Mouse (Mus musculus): ENCODE data around the gene Coro2a. TPM values are rescaled to one million over a fixed set of nuclear protein-coding genes. Genes with fewer than 3 reads are reported as not detected.

Coro2a gene
- polyA plus RNA-seq, 1 experiment from 2014 or later: 14.4 TPM

DNA sequence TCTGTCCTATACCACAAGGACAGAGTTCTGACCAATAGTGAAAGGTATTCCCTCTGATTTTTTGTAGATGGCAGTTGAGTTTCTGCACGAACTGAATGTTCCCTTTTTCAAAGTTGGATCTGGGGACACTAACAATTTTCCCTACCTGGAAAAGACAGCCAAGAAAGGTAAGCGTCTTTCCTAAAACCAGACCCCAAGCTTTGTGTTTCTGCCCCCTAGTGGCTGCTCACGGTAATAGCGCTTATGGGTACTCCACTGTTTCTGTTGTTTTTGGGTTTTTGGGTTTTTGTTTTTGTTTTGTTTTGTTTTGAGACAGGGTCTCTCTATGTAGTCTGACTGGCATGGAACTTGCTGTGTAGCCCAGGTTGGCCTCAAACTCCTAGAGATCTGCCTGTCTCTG, 103.0 kb downstream of the Coro2a start:
- no peak for ATAC-seq (ENCODE audit: low read depth)
- 12% methylated on average over 4 of the region's 4 CpGs for WGBS
- H3K27me3 ChIP-seq: no peaks in the 10 kb centered on the region
- H3K36me3 ChIP-seq: peaks cover 62% of the 10 kb centered on the region
- no peaks in the 10 kb centered on the region for H3K9me3 ChIP-seq
- H3K9ac ChIP-seq: no peak overlapping the region
- H3K4me2 ChIP-seq: no peak overlapping the region
- H3K27ac ChIP-seq (replicated peaks): no peak overlapping the region
- no peaks in the 10 kb centered on the region for H3K4me1 ChIP-seq (replicated peaks)
- H3K4me3 ChIP-seq: no peak overlapping the region

DNA sequence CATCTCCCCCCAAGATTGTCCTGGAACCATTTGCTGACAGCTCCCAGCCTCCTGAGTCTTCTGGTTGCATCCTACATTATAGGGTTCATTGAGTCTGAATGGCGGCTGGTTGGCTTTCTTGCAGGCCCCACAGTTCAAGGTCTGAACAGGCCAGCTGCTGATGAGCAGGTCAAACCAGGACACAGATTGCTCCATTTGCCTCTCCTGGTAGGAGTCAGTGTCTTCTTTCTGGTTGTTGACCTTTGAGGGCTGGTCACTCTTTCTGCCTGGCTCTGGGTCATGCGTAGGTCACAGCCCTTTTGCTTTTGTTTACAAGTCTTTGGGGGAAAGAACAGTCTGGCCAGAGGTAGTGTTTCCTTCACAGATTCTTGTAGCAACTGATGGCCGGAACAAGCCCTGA, 103.5 kb downstream of the Coro2a start:
- Histone ChIP-seq H3K9me3 (no peaks in the 10 kb centered on the region), H3K4me2 (no peak overlapping the region), H3K27me3 (no peaks in the 10 kb centered on the region), H3K4me1 (replicated peaks) (no peaks in the 10 kb centered on the region), H3K27ac (replicated peaks) (no peak overlapping the region), H3K36me3 (peaks cover 66% of the 10 kb centered on the region), H3K9ac (no peak overlapping the region), H3K4me3 (no peak overlapping the region)
- no peak for ATAC-seq (ENCODE audit: low read depth)
- WGBS: 45% methylated on average over 3 of the region's 3 CpGs

DNA sequence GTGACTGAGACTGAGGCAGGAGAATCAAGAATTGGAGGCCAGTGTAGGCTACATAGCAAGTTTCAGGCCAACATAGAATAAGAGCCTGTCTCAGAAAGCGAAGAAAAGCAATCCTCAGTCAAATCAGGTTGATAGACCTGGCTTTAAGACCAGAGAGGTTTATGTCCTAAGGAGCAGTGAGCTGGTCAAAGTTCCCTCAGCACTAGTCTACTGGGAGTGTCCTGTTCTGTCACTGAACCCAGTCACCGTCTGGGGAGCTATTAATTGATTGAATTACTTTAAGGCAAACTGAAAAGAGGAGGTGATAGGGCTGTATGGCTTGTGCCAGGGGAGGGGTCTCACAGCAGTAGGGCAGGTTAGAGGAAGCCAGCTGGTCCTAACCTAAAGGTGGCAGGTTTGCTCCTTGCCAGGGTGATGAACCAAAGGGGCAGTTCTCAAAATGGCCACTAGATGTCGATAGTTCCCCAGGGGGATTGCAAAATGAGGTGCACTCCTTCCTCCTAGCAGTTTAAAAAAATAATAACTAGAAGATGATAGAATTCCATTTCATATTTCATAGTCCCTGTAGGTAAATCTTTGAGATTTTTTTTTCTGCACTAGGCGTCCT, 104.6 kb downstream of the Coro2a start:
- no peak for ATAC-seq (ENCODE audit: low read depth)
- WGBS: 43% methylated on average over 4 of the region's 4 CpGs
- Histone ChIP-seq H3K9me3 (no peaks in the 10 kb centered on the region), H3K4me1 (replicated peaks) (no peaks in the 10 kb centered on the region), H3K4me2 (no peak overlapping the region), H3K9ac (no peak overlapping the region), H3K36me3 (peaks cover 72% of the 10 kb centered on the region), H3K27me3 (no peaks in the 10 kb centered on the region), H3K27ac (replicated peaks) (no peak overlapping the region), H3K4me3 (no peak overlapping the region)

DNA sequence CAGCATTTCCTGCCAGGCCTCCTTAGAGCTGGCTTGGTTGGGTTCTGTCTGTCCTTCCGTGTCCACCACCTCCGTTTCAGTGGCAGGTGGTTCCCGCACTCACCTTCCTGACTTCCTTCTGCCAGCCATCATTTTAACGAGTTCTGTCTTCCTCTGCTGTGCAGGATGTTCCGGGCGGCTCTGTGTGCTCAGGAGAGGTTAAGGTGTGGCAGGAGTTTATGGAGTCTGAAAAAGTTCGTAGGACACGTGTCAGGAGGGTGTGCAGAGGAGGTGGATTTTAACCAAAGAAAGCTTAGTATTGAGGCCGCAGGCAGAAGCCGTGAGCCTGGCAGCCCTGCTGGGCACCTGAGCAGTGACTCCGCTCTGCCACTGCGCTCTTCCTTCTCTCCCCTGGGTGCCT, 106.5 kb downstream of the Coro2a start:
- Histone ChIP-seq H3K36me3 (peaks cover 58% of the 10 kb centered on the region), H3K9me3 (no peaks in the 10 kb centered on the region), H3K27ac (replicated peaks) (no peak overlapping the region), H3K9ac (no peak overlapping the region), H3K27me3 (no peaks in the 10 kb centered on the region), H3K4me1 (replicated peaks) (peaks cover 4% of the 10 kb centered on the region; the same call in 1 of the 2 replicates), H3K4me3 (no peak overlapping the region), H3K4me2 (no peak overlapping the region)
- no peak for ATAC-seq (ENCODE audit: low read depth)
- 89% methylated on average over 12 of the region's 12 CpGs for WGBS

DNA sequence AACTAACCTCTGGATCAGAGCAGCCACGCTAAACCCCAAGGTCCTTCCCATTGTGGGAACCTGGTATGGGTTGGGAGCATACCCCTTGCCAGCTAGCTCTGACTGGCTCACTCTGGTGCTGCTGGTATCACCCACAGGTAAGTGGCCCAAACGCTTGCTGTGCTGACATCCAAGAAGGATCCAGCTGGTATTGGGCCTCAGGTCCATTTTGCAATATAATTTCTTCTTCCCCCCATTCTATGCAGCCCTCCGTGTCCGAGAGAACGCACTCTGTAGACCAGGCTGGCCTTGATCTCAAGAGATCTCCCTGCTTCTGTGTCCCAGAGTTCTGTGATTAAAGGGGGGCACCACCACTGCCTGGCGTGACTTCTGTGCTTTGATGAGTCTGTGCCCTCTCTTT, 108.9 kb downstream of the Coro2a start:
- Histone ChIP-seq H3K4me3 (no peak overlapping the region), H3K27ac (replicated peaks) (no peak overlapping the region), H3K36me3 (peaks cover 45% of the 10 kb centered on the region), H3K4me2 (no peak overlapping the region), H3K4me1 (replicated peaks) (peaks cover 15% of the 10 kb centered on the region), H3K9me3 (no peaks in the 10 kb centered on the region), H3K9ac (no peak overlapping the region), H3K27me3 (no peaks in the 10 kb centered on the region)
- ATAC-seq (ENCODE audit: low read depth): no peak
- 94% methylated on average over 6 of the region's 6 CpGs for WGBS

DNA sequence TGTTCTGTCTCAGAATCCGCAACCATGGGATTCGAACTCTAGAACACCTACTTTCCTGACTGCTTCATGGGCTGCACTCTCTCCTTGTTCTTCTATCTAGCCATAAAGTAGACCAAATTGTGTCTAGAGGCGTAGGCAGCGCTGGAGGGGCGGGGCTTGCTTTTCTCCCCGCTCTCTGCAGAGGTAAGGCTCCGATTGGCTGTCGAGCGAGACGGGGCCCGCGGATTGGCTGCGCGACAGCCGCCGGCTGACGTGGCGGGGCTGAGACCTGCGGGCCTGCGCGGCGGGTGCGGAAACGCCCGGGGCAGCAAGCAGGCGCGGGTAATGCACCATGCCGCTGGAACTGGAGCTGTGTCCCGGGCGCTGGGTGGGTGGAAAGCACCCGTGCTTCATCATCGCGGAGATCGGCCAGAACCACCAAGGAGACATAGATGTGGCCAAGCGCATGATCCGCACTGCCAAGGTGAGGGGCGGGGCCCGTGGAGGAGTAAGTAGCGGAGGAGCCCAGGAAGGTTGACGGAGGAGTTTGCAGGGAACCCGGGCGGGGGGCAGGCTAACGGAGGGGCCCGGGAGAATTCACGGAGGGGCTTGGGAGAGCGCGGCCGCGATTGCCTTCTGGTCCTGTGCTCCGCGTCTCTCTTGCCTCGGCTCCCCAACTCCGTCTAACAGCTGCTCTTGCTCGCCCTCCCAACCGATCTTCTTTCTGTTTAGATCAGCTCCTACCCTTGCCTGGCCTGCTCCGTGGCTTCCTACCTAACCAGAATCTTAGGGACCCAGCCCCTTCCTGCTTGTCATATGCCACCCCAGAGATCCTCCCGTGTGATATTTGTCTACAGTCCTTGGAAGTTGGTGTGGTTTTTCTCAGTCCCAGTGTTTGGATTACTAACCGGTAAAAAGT, 112.7 kb downstream of the Coro2a start, which contains the start of gene Nans:
TSS of gene Nans (plus strand) at position 221 of the 898 bp plus-strand sequence.
- Histone ChIP-seq H3K4me1 (replicated peaks) (peaks cover 15% of the 10 kb centered on the region), H3K27me3 (no peaks in the 10 kb centered on the region), H3K9ac (peak within 1 kb of the TSS; percentile 80), H3K4me2 (peak within 1 kb of the TSS; percentile 72), H3K27ac (replicated peaks) (peak within 1 kb of the TSS; percentile 70), H3K4me3 (peak within 1 kb of the TSS; percentile 74), H3K36me3 (peaks cover 19% of the 10 kb centered on the region), H3K9me3 (no peaks in the 10 kb centered on the region)
- under 1% methylated on average over 58 of the region's 58 CpGs for whole genome bisulfite sequencing
- ATAC-seq (ENCODE audit: low read depth): peak; percentile 99

DNA sequence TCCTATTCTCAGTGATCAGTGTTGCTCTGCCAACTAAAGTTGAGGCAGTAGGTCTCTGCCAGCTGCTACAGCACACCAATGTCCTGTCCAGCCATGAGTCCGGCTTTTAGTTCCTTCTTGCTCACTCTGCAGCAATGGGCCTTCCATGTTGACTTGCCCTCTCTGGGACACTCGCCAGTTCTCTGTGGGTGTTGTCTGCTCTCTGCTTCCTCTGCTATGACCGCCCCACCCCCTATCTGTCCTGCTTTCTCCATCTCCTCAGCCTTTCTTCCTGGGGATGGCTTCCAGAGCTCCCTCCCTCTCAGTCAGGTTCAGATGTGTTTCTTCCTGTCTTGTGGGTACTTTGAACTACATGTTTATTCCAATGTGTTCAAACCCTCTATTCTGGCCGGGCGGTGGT, 114.7 kb downstream of the Coro2a start:
- H3K4me1 ChIP-seq (replicated peaks): peaks cover 15% of the 10 kb centered on the region
- H3K27ac ChIP-seq (replicated peaks): no peak overlapping the region
- no peaks in the 10 kb centered on the region for H3K27me3 ChIP-seq
- no peaks in the 10 kb centered on the region for H3K9me3 ChIP-seq
- no peak overlapping the region for H3K4me2 ChIP-seq
- no peak overlapping the region for H3K4me3 ChIP-seq
- H3K9ac ChIP-seq: no peak overlapping the region
- no peaks in the 10 kb centered on the region for H3K36me3 ChIP-seq
- ATAC-seq (ENCODE audit: low read depth): no peak
- 89% methylated on average over 5 of the region's 5 CpGs for WGBS

Other genes starting within 250 kb of the Coro2a start
- 8.2 and 11.0 TPM in 2 replicates for gene Trmo, start 212.8 kb downstream of the Coro2a start, polyA plus RNA-seq (2015; fragmentation: Nextera tagmentation; extraction: Ambion mirVana)
- 0.37 and 0.60 TPM in 2 replicates for gene Hemgn, start 188.7 kb downstream of the Coro2a start, polyA plus RNA-seq (2015; fragmentation: Nextera tagmentation; extraction: Ambion mirVana)
- 89.8 and 95.5 TPM in 2 replicates for gene Anp32b, start 151.3 kb downstream of the Coro2a start, polyA plus RNA-seq (2015; fragmentation: Nextera tagmentation; extraction: Ambion mirVana)
- 70.4 and 72.2 TPM in 2 replicates for gene Nans, start 113.0 kb downstream of the Coro2a start, polyA plus RNA-seq (2015; fragmentation: Nextera tagmentation; extraction: Ambion mirVana)
- gene Trim14, start 66.1 kb downstream of the Coro2a start, polyA plus RNA-seq (2015; fragmentation: Nextera tagmentation; extraction: Ambion mirVana): 0.95 and 2.1 TPM in 2 replicates
- 0.57 and 0.59 TPM in 2 replicates for gene Tbc1d2, start 48.0 kb upstream of the Coro2a start, polyA plus RNA-seq (2015; fragmentation: Nextera tagmentation; extraction: Ambion mirVana)